Mouse (Mus musculus) liver, embryonic 13.5 days (tissue): ENCODE measurements around the gene Wdr47. TPM values are rescaled to one million over a fixed set of nuclear protein-coding genes. Genes with fewer than 3 reads are reported as not detected.
"Not testable (repeated sequence)": the region's sequence is repeated elsewhere in the genome, so short reads cannot be mapped to it uniquely, and the experiment has no call there.

Source experiments
- ATAC-seq: fragments of 200-750 bp; cut with Nextera tagmentation; 2 replicates; pipeline ENCODE4 v1.8.0; 2017; ENCODE audit warnings: low read depth, mild to moderate bottlenecking, moderate number of reproducible peaks, moderate library complexity
- DNase-seq: peaks from one replicate; pipeline ENCODE4 v3.0.0; 2022
- H3K27ac ChIP-seq: fragments of 300-500 bp; sonication (generic); 2 replicates; pipeline ENCODE4 v1.5.1; 2015; ENCODE audit warnings: moderate library complexity, mild to moderate bottlenecking, inconsistent platforms
- H3K27me3 ChIP-seq: fragments of 300-500 bp; sonication (generic); 2 replicates; pipeline ENCODE4 v1.6.1; 2015; ENCODE audit warnings: mild to moderate bottlenecking, inconsistent platforms
- H3K36me3 ChIP-seq: fragments of 300-500 bp; sonication (generic); 2 replicates; pipeline ENCODE4 v1.6.1; 2015; ENCODE audit warnings: mild to moderate bottlenecking, inconsistent platforms
- H3K4me1 ChIP-seq: fragments of 300-500 bp; sonication (generic); replicated peaks from 2 replicates; pipeline ENCODE4 v1.6.1; 2015; ENCODE audit warnings: inconsistent platforms
- H3K4me2 ChIP-seq: fragments of 300-500 bp; sonication (generic); 2 replicates; pipeline ENCODE4 v1.6.1; 2015; ENCODE audit warnings: inconsistent platforms, mild to moderate bottlenecking, moderate library complexity
- H3K4me3 ChIP-seq: fragments of 300-500 bp; sonication (generic); replicated peaks from 2 replicates; pipeline ENCODE4 v1.5.1; 2015; ENCODE audit warnings: mild to moderate bottlenecking, inconsistent platforms
- H3K9ac ChIP-seq: fragments of 300-500 bp; sonication (generic); 2 replicates; pipeline ENCODE4 v1.6.1; 2015; ENCODE audit warnings: mild to moderate bottlenecking, inconsistent platforms
- H3K9me3 ChIP-seq: fragments of 300-500 bp; sonication (generic); replicated peaks from 2 replicates; pipeline ENCODE4 v1.6.1; 2016; ENCODE audit warnings: inconsistent platforms
- WGBS: fragments of 180-500 bp; shearing (Covaris S2); methylation state at CpG from one replicate; pipeline ENCODE4 v1.1.7; 2015; ENCODE audit not compliant: insufficient replicate concordance; 5-methylcytosine and 5-hydroxymethylcytosine counted together
- microRNA-seq: library from miRNA; unstranded; fragments of <30 nt; microRNA quantifications from one replicate; pipeline ENCODE4, GENCODE M21; 2016
- polyA plus RNA-seq: library from polyadenylated mRNA; unstranded; fragments of >200 nt; fragmentation: Nextera tagmentation; extraction: Ambion mirVana; gene quantifications from 2 replicates; pipeline ENCODE4 v1.2.1, GENCODE M21; 2015

The Wdr47 gene
- polyA plus RNA-seq, 1 experiment from 2014 or later: 1.8 TPM

GRCm38 (mm10) chr3:108683597-108683996 lies 92.5 kb downstream of the Wdr47 start:
- H3K4me2 ChIP-seq, H3K27me3 ChIP-seq, H3K4me1 ChIP-seq, DNase-seq, ATAC-seq, H3K4me3 ChIP-seq, H3K9me3 ChIP-seq, H3K27ac ChIP-seq, H3K9ac ChIP-seq: not testable (repeated sequence)
- peaks cover 91% of the 10 kb centered on the region for H3K36me3 ChIP-seq
- 86% methylated on average over 5 of the region's 5 CpGs for WGBS

- Histone ChIP-seq H3K27me3 (no peaks in the 10 kb centered on the region), H3K9ac (no peak overlapping the region), H3K36me3 (peaks cover 88% of the 10 kb centered on the region), H3K4me3 (no peak overlapping the region), H3K4me1 (no peaks in the 10 kb centered on the region), H3K9me3 (no peaks in the 10 kb centered on the region), H3K27ac (no peak overlapping the region), H3K4me2 (no peak overlapping the region)
- DNase-seq (no peak), ATAC-seq (no peak)
- WGBS: 95% methylated on average over 7 of the region's 7 CpGs
Measured at GRCm38 (mm10) chr3:108685701-108686100, 94.6 kb downstream of the Wdr47 start.

- no peak for DNase-seq
- WGBS: 79% methylated on average over 6 of the region's 6 CpGs
- peaks cover 67% of the 10 kb centered on the region for H3K36me3 ChIP-seq
- no peak overlapping the region for H3K9ac ChIP-seq
- H3K4me1 ChIP-seq: no peaks in the 10 kb centered on the region
- H3K27ac ChIP-seq: no peak overlapping the region
- no peak for ATAC-seq
- no peaks in the 10 kb centered on the region for H3K9me3 ChIP-seq
- no peak overlapping the region for H3K4me2 ChIP-seq
- no peaks in the 10 kb centered on the region for H3K27me3 ChIP-seq
- no peak overlapping the region for H3K4me3 ChIP-seq
Measured at GRCm38 (mm10) chr3:108689015-108689441, 97.9 kb downstream of the Wdr47 start.

GRCm38 (mm10) chr3:108689446-108689845 lies 98.4 kb downstream of the Wdr47 start:
- Histone ChIP-seq H3K9me3 (no peaks in the 10 kb centered on the region), H3K4me2 (no peak overlapping the region), H3K27me3 (no peaks in the 10 kb centered on the region), H3K27ac (no peak overlapping the region), H3K36me3 (peaks cover 67% of the 10 kb centered on the region), H3K4me3 (no peak overlapping the region), H3K9ac (no peak overlapping the region), H3K4me1 (no peaks in the 10 kb centered on the region)
- DNase-seq (no peak), ATAC-seq (no peak)
- WGBS: 88% methylated on average over 8 of the region's 8 CpGs

DNA sequence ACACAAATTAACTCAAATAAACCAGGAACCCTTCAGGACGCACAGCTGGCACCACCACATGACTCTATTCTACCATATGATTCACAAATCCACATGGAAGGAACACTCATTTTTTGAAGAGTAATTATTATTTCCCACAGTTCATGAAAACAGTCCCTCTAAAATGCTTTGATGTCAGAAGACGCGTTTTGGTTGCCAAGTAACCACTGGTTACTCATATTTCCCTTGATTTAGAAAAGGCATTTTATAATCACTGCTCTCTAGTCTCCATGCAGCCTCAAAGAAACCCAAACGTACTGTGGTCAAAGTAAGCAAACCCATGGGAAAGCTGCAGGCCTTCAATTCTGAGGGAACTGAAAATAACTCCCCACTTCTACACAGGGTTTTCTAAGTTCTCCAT lies 98.9 kb downstream of the Wdr47 start:
- H3K36me3 ChIP-seq: peaks cover 70% of the 10 kb centered on the region
- H3K27ac ChIP-seq: no peak overlapping the region
- no peak overlapping the region for H3K9ac ChIP-seq
- DNase-seq: no peak
- no peak for ATAC-seq
- no peaks in the 10 kb centered on the region for H3K27me3 ChIP-seq
- H3K4me3 ChIP-seq: no peak overlapping the region
- no peaks in the 10 kb centered on the region for H3K4me1 ChIP-seq
- H3K9me3 ChIP-seq: no peaks in the 10 kb centered on the region
- H3K4me2 ChIP-seq: no peak overlapping the region
- 84% methylated on average over 4 of the region's 4 CpGs for WGBS

GRCm38 (mm10) chr3:108694321-108694720 lies 103.2 kb downstream of the Wdr47 start:
- Histone ChIP-seq H3K4me2 (no peak overlapping the region), H3K27me3 (no peaks in the 10 kb centered on the region), H3K9ac (no peak overlapping the region), H3K36me3 (peaks cover 69% of the 10 kb centered on the region), H3K27ac (no peak overlapping the region), H3K4me3 (no peak overlapping the region), H3K4me1 (peaks cover 8% of the 10 kb centered on the region), H3K9me3 (no peaks in the 10 kb centered on the region)
- no peak for ATAC-seq
- WGBS: 87% methylated on average over 9 of the region's 9 CpGs
- no peak for DNase-seq

Small RNA genes within 50 kb of the gene (microRNA-seq; reads per million reads assigned to microRNA genes)
- gene Gm22860: not detected

Other genes with a start within 250 kb of the Wdr47 start
- gene Mybphl, start 226.4 kb upstream of the Wdr47 start, polyA plus RNA-seq: 0.07 and 0.08 TPM in 2 replicates
- 14.9 and 15.8 TPM in 2 replicates for gene Psrc1, start 207.4 kb upstream of the Wdr47 start, polyA plus RNA-seq
- gene Celsr2, start 175.7 kb upstream of the Wdr47 start, polyA plus RNA-seq: 0.22 and 0.56 TPM in 2 replicates
- gene Sars, start 146.1 kb upstream of the Wdr47 start, polyA plus RNA-seq: 108 and 129 TPM in 2 replicates
- not detected in 2 replicates for gene 1700013F07Rik, start 57.1 kb upstream of the Wdr47 start, polyA plus RNA-seq
- gene 5330417C22Rik, start 54.7 kb upstream of the Wdr47 start, polyA plus RNA-seq: 0.09 and 0.10 TPM in 2 replicates
- gene Tmem167b, start 28.8 kb upstream of the Wdr47 start, polyA plus RNA-seq: 13.7 and 18.5 TPM in 2 replicates
- gene Taf13, start 19.6 kb upstream of the Wdr47 start, polyA plus RNA-seq: 13.0 and 17.4 TPM in 2 replicates
- gene Clcc1, start 62.6 kb downstream of the Wdr47 start, polyA plus RNA-seq: 44.6 and 49.3 TPM in 2 replicates
- gene Gpsm2, start 131.0 kb downstream of the Wdr47 start, polyA plus RNA-seq: 35.9 and 45.0 TPM in 2 replicates
- 0.37 and 0.56 TPM in 2 replicates for gene Aknad1, start 148.4 kb downstream of the Wdr47 start, polyA plus RNA-seq
- 19.0 and 24.6 TPM in 2 replicates for gene Stxbp3, start 249.2 kb downstream of the Wdr47 start, polyA plus RNA-seq